Mouse (Mus musculus) adrenal gland (tissue): ENCODE data around the gene Spata31d1d.

Experiments
- intact Hi-C: fragments of 180-260 bp; cut with DNase I; formaldehyde crosslinking; loops from one replicate; pipeline ENCODE4 v1.15.1; 2025

Spata31d1d gene

DNA sequence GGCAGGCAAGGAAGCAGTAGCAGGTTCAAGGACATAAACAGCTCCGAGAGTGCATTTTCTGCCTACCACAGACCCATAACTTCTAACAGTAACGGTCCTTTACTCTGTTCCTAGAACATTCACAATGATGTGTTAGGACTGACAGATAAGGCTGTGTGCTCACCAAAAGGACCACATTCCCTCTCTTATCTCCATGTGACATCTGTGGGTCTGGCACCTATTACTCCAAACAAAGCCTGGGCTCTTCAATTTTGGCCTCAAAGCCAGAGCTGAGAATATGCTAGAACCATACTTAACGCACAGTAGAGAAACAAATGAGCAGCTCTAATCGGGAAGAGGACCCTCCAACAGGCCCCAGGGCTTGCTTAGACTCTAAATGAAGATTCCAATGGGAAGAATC is 51.6 kb downstream of the Spata31d1d start:
- intact Hi-C loops: no loop called here

DNA sequence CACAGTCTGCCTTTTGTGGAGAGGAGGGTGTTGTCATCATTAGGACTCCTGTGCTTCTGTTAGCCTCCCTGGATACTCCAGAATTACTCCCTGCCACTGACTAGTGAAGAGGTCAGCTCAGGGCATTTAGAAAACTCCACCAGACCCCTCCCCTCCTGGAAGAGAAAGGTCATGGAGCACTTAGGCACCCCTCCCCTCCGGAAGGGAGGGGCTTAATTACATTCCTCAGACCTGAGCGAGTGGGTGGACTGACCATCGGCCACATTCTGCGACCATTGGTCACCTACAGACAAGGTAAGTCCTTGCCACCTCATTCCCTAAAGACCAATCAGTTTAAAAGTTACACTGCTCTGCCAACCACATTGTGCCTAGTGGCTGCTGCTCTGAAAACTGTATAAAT is 52.2 kb downstream of the Spata31d1d start:
- intact Hi-C loops: no loop called here

DNA sequence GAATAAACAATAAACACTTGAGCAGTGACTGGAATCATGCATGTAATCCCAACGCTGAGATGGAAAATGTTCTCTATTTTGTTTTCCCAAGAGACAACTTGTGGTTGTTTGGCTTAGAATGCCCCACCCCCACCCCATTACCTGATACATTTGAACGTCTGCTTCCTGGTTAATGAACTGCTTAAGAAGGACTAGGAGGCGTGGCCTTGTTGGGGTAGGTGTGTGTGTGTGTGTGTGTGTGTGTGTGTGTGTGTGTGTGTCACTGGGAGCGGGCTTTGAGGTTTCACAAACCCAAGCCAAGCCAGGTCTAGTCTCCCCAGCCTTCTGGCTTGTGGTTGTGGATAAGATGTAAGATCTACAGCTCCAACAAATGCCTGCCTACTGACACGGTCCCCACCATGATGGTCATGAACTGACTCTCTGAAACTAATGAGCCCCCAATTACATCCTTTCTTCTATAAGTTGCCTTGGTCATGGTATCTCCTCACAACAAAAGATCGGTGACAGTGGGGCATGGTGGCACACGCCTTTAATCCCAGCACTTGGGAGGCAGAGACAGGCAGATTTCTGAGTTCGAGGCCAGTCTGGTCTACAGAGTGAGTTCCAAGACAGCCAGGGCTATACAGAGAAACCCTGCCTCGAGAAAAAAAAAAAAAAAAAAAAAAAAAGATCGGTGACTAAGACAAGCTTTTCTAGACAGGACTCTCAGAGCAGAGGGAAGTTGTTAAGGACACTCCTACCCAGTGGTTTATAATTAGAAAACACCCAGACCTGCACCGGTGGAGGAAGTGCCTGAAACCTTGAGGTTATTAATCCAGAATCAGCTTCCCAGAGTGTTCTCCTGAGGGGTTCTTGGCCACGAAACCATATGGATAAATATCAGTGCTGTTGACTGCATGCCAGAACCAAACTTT is 55.0 kb downstream of the Spata31d1d start:
- intact Hi-C loops: no loop called here
